Mouse (Mus musculus) lung, adult 2 months (tissue): ENCODE data around the gene Trim16. TPM values are rescaled to one million over a fixed set of nuclear protein-coding genes. Genes with fewer than 3 reads are reported as not detected.

Experiments
- DNase-seq: peaks from one replicate; pipeline ENCODE4 v3.0.0; 2022
- H3K4me1 ChIP-seq: fragments of 200-500 bp; 2 replicates; pipeline ENCODE4 v1.6.1; 2011; ENCODE audit warnings: low read length; ENCODE audit not compliant: control insufficient read depth, insufficient read depth
- H3K4me3 ChIP-seq: fragments of 200-500 bp; replicated peaks from 2 replicates; pipeline ENCODE3; 2011; ENCODE audit warnings: low read depth, mild to moderate bottlenecking, control low read depth, low read length; ENCODE audit errors: extremely low read depth
- CTCF ChIP-seq: fragments of 200-500 bp; IDR thresholded peaks from 2 replicates; pipeline ENCODE4 v1.5.1; 2011; ENCODE audit warnings: mild to moderate bottlenecking, low read length, control low read depth; ENCODE audit not compliant: insufficient read depth
- POLR2A ChIP-seq: fragments of 200-500 bp; IDR thresholded peaks from 2 replicates; pipeline ENCODE4 v1.6.1; 2011; ENCODE audit warnings: low read depth, mild to moderate bottlenecking, control low read depth, low read length, borderline replicate concordance; ENCODE audit errors: extremely low read depth
- WGBS: fragments of 180-500 bp; shearing (Covaris S2); methylation state at CpG from one replicate; pipeline ENCODE4 v1.1.7; 2018; 5-methylcytosine and 5-hydroxymethylcytosine counted together
- polyA plus RNA-seq: library from polyadenylated mRNA; depleted of rRNA; stranded (reverse); fragments of >200 nt; gene quantifications from 2 replicates; pipeline ENCODE4 v1.2.3, GENCODE M21; 2012; rRNA removed

The Trim16 gene
- polyA plus RNA-seq, 1 experiment, result 24.5 TPM

DNA sequence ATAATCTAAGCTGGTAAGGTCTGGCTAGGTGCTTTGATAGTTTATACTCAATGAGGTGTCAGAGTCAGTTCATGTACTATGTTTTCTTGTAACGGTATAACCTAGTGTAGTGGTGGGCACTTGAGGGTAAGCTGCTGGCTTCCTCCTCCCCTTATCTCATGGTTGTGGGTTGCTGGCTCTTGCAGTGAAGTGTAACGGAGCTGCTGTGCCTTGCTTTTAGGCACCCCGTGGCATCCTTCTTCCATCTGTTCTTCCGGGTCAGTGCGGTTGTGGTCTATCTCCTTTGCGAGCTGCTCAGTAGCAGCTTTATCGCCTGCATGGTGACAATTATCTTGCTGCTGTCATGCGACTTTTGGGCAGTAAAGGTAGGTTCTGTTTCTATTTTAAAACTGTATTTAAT, 63.4 kb downstream of the Trim16 start:
- DNase-seq, result no peak
- Histone ChIP-seq H3K4me1 (peaks cover 4% of the 10 kb centered on the region), H3K4me3 (no peak overlapping the region)
- no peak for TF ChIP-seq CTCF
- TF ChIP-seq POLR2A, result no peak
- WGBS, result 90% methylated on average over 8 of the region's 8 CpGs

DNA sequence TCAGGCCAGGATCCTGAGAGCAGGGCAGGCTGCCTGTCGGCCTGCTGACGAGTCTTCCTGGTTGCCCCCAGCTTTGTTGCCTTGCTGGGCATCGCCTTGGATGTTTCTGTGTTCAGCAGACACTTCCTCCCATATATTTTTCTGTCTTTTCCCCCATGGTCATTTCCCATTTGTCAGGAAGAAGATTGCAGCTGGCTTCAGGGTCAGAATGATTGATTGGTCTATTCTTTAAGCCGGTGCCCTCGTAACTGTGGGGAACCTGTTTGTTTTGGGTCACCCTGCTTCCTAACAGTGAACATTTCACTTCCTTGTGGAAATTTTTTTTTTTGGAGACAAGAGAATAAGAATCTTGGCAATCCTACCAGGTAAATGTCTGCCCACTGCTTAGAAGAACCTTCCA, 65.3 kb downstream of the Trim16 start:
- 48% methylated on average over 5 of the region's 5 CpGs for WGBS
- no peak overlapping the region for H3K4me3 ChIP-seq
- peaks cover 4% of the 10 kb centered on the region for H3K4me1 ChIP-seq
- DNase-seq, result no peak
- no peak for TF ChIP-seq POLR2A
- TF ChIP-seq CTCF, result no peak

DNA sequence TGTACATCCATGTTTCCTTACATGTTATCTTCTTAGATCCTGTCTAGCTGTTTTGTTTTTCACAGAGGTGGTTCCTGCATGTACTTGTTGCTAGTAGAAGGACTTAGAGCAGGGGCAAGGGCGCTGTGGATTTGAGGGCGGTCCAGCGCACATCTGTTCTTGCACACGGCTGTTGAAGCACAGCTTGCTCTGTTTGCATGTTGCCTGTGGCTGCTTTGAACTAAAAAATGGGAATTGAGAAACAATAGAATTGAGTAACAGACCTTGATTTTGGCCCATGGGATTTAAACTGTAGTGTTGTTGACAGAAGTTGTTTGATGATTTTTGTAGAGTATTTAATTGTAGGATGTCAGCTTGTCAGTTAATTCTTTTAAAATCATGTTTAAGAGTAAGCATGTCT, 70.8 kb downstream of the Trim16 start:
- no peak for DNase-seq
- Histone ChIP-seq H3K4me1 (no peaks in the 10 kb centered on the region), H3K4me3 (no peak overlapping the region)
- TF ChIP-seq POLR2A (no peak), CTCF (no peak)
- 85% methylated on average over 4 of the region's 4 CpGs for WGBS

DNA sequence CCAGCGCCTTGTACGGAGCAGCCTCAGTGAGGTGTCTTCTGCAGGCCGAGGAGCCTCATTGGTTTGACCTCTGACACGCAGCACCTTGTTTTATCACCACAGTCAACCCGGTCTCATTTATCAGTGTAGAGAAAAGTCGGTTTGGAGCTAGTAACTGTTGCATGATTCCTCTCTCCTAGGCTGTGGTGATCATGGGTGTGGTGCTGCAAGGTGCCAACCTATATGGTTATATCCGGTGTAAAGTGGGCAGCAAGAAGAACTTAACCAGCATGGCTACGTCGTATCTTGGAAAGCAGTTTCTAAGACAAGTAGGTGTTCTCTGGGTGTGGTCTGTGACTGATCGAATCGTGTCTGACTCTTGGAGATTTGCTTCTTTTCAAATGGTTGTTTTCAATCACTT, 71.7 kb downstream of the Trim16 start:
- no peak overlapping the region for H3K4me3 ChIP-seq
- WGBS, result 92% methylated on average over 11 of the region's 11 CpGs
- no peaks in the 10 kb centered on the region for H3K4me1 ChIP-seq
- TF ChIP-seq CTCF (no peak), POLR2A (no peak)
- DNase-seq, result no peak

Other genes starting within 250 kb of the Trim16 start
- 19.6 and 21.8 TPM in 2 replicates for gene Trpv2, start 245.7 kb upstream of the Trim16 start, polyA plus RNA-seq
- 25.8 and 29.0 TPM in 2 replicates for gene Lrrc75a, start 171.7 kb upstream of the Trim16 start, polyA plus RNA-seq
- 38.6 and 38.8 TPM in 2 replicates for gene Mmgt2, start 171.6 kb upstream of the Trim16 start, polyA plus RNA-seq
- gene Zfp287, start 88.3 kb upstream of the Trim16 start, polyA plus RNA-seq, result 2.8 and 3.9 TPM in 2 replicates
- not detected in 2 replicates for gene Gm10428, start 67.1 kb upstream of the Trim16 start, polyA plus RNA-seq
- 0.54 and 1.1 TPM in 2 replicates for gene Zfp286, start 30.8 kb upstream of the Trim16 start, polyA plus RNA-seq
- gene Fbxw10, start 26.8 kb downstream of the Trim16 start, polyA plus RNA-seq, result 0.38 and 0.84 TPM in 2 replicates
- gene Tvp23b, start 59.2 kb downstream of the Trim16 start, polyA plus RNA-seq, result 12.9 and 21.4 TPM in 2 replicates
- 0.18 and 0.73 TPM in 2 replicates for gene Cdrt4, start 131.0 kb downstream of the Trim16 start, polyA plus RNA-seq
- 0.40 and 0.43 TPM in 2 replicates for gene Tekt3, start 241.4 kb downstream of the Trim16 start, polyA plus RNA-seq